Mouse (Mus musculus) C3H10T1/2 (cell line): ENCODE results near the gene Irf2bp1. TPM values are rescaled to one million over a fixed set of nuclear protein-coding genes. Genes with fewer than 3 reads are reported as not detected.

Experiments used
- polyA plus RNA-seq, 2 experiments: library from polyadenylated mRNA; unstranded; fragments of >200 nt; fragmentation: generic; extraction: Trizol; gene quantifications; one replicate each; pipeline ENCODE4 v1.2.1; 2012; ENCODE audit warnings: missing spikeins in 2 of 2

The Irf2bp1 gene
- 10 to 100 TPM; 40.5 to 48.4 TPM for polyA plus RNA-seq

DNA sequence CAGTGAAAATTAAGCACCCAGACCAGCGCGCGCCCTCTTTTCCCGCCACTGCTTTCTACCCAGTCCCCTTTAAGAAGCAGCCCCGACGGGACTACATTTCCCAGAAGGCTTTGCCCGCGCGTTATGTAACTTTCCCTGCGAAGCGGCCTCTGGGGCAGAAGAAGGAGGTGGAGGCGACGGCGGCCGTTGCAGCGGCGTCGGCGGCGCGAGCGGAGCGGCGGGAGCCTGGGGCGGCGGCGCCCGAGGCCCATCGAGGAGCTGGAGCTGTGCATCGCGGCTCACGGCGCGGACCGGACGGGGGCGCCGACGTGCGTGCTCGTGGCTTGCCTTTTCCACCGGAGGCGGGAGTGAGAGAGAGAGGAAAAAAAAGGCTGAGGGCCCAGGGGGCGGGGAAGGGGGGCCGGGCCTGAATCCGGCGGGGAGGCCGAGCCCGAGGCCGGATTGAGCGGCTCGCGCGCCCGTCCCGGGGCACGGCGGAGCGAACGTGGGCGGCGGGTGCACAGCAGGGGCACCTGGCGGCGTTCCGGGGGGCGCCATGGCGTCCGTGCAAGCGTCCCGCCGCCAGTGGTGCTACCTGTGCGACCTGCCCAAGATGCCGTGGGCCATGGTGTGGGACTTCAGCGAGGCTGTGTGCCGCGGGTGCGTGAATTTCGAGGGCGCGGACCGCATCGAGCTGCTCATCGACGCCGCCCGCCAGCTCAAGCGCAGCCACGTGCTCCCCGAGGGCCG, at the start of gene Irf2bp1:
Gene Irf2bp1 (plus strand): TSS at position 143 of the 729 bp plus-strand sequence.

GRCm38 (mm10) chr7:18987100-18987499, 16.7 kb upstream of the Irf2bp1 start, which contains the start of gene Nanos2:
Nanos2 (plus strand) TSS chr7:18987400.

DNA sequence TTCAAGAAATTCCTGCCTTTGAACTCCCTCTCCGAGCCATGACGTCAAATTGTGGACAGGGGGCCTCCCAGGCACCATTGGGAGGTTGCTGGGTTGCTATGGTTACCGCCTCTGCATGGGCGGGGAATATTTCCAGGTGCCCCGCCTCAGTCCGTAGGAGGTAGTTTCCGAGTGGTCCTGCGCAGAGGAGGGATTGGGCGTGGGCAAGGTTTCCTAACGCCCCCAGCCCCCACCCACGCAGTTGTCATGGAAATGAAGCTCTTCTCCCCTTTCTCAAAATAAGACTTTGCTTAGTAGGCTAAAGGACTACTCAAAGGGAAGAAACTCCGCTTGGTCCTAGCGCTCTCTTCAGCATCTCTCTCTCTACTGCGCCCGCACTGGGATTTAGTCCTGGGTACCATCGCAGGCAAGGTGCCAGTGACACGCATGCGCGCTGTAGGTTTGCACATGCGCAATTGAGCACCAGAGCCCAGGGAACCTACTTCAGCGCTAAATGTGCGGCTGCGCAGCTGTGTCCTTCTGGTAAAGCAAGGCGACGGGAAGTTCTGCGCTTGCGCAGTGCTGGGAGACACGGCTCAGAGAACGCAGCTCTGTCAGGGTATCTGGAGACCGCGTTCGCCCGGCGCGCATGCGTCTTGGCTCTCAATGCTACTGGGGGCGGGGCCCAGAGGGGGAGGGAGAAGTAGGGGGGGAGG, 13.1 kb upstream of the Irf2bp1 start, which contains the start of gene Mypop:
Gene Mypop (plus strand): TSS at position 645 of the 695 bp plus-strand sequence.

DNA sequence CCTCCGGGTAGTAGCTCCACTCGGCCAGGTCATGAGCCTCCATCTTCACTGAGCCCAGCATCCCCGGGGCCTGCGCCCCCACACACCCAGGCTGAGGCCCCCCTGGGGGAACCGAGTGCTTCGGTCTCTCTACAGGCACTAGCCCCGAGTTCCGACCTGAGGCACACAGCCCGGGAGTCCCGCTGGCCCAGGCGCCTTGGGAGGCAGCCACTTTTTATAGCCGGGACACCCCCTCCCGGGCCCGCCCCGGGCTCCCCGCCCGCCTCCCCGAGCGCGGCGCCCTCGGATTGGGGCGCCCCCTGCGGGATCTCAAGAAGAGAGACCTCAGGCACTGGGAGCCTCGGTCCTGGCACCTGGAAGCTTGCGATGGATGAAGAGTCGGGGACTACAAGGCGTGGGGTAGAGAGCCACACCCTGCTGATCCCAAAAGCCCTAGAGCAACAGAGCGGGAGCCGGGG, 19.5 kb downstream of the Irf2bp1 start, which contains the start of gene Foxa3:
Gene Foxa3 (minus strand): TSS at position 182 of the 458 bp plus-strand sequence.

DNA sequence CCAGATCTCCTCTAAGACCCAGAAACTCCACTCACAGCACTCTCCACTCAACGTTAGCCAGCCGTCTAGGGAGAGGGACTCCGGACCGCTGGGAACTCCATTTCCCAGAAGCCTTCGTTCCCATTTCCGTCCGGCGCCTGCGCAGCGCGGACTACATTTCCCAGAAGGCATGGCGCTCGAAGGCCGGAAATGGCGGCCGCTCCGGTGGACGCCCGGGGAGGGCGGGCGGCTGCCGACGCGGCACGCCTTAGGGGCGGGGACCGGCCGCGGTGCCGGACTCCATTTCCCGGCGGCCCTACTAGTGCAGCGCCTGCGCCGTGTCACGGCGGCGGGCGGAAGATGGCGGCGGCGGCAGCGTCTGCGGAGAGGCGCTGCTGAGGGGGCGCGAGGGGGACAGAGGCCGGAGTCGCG, 20.3 kb downstream of the Irf2bp1 start, which contains the start of gene Sympk:
Gene Sympk (plus strand): TSS at position 282 of the 411 bp plus-strand sequence.

DNA sequence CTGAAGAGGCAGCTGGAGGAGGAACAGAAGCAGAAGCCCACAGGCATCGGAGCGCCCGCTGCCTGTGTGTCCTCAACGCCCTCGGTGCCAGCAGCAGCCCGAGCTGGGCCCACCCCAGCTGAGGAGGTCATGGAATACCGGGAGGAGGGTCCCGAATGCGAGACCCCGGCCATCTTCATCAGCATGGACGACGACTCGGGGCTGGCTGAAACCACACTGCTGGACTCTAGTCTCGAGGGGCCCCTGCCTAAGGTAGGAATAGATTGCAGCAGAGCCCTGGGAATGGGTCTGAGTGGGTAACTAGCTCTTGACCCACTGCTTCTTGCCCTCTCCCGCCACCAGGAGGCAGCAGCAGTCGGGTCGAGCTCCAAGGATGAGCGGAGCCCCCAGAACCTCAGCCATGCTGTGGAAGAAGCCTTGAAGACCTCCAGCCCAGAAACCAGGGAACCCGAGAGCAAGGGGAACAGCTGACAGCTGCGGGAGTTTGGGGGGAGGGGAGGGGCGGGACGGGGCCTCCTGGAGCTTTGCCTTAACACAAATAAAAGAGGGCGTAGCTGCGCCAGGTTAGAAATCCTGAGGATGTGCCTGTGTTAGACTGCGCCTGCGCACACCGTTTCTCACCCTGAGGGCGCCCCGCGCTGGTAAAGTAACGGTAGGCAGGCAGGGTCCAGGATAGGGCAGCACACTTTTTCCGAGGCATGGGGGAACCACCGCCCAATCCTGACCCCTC, 50.4 kb downstream of the Irf2bp1 start, which contains the start of gene Rsph6a:
Gene Rsph6a (plus strand): TSS at position 644 of the 730 bp plus-strand sequence.

Other genes with a start within 250 kb of the Irf2bp1 start
- gene Psg19, start 205.5 kb upstream of the Irf2bp1 start, polyA plus RNA-seq: not detected
- not detected for gene Psg17, start 182.4 kb upstream of the Irf2bp1 start, polyA plus RNA-seq
- gene Mill2, start 164.1 kb upstream of the Irf2bp1 start, polyA plus RNA-seq: 1 to 10 TPM in 1 of 2 experiments, under 1 TPM in 1; 0.04 to 2.0 TPM
- gene Pglyrp1, start 132.7 kb upstream of the Irf2bp1 start, polyA plus RNA-seq: under 1 TPM; 0.11 to 0.40 TPM
- gene Ccdc61, start 93.6 kb upstream of the Irf2bp1 start, polyA plus RNA-seq: 10 to 100 TPM; 10.0 to 22.1 TPM
- gene Nova2, start 78.2 kb upstream of the Irf2bp1 start, polyA plus RNA-seq: under 1 TPM; 0.04 to 0.15 TPM
- gene Nanos2, start 16.6 kb upstream of the Irf2bp1 start, polyA plus RNA-seq: not detected
- gene Mypop, start 12.8 kb upstream of the Irf2bp1 start, polyA plus RNA-seq: 10 to 100 TPM; 12.3 to 25.1 TPM
- gene Foxa3, start 19.5 kb downstream of the Irf2bp1 start, polyA plus RNA-seq: under 1 TPM; 0.04 to 0.06 TPM
- 100 to 1,000 TPM in 1 of 2 experiments, 10 to 100 TPM in 1; 85.0 to 109 TPM for gene Sympk, start 20.3 kb downstream of the Irf2bp1 start, polyA plus RNA-seq
- gene Rsph6a, start 50.6 kb downstream of the Irf2bp1 start, polyA plus RNA-seq: under 1 TPM; 0.08 to 0.26 TPM
- gene Dmwd, start 72.2 kb downstream of the Irf2bp1 start, polyA plus RNA-seq: 10 to 100 TPM; 39.5 to 50.7 TPM
- gene Dmpk, start 79.8 kb downstream of the Irf2bp1 start, polyA plus RNA-seq: 10 to 100 TPM; 23.1 to 40.3 TPM
- 10 to 100 TPM in 1 of 2 experiments, 1 to 10 TPM in 1; 3.1 to 18.0 TPM for gene Six5, start 90.5 kb downstream of the Irf2bp1 start, polyA plus RNA-seq
- not detected for gene Gm4969, start 114.3 kb downstream of the Irf2bp1 start, polyA plus RNA-seq
- 1 to 10 TPM; 3.9 to 9.2 TPM for gene Fbxo46, start 115.8 kb downstream of the Irf2bp1 start, polyA plus RNA-seq
- 1 to 10 TPM; 4.7 to 6.0 TPM for gene Qpctl, start 145.2 kb downstream of the Irf2bp1 start, polyA plus RNA-seq
- gene Snrpd2, start 145.7 kb downstream of the Irf2bp1 start, polyA plus RNA-seq: 100 to 1,000 TPM; 214 to 583 TPM
- under 1 TPM; 0.02 to 0.15 TPM for gene Gipr, start 162.1 kb downstream of the Irf2bp1 start, polyA plus RNA-seq
- under 1 TPM in 1 of 2 experiments, not detected in 1; 0.02 TPM for gene Eml2, start 172.4 kb downstream of the Irf2bp1 start, polyA plus RNA-seq
- gene Gpr4, start 208.5 kb downstream of the Irf2bp1 start, polyA plus RNA-seq: under 1 TPM; 0.05 to 0.14 TPM
- gene Opa3, start 224.3 kb downstream of the Irf2bp1 start, polyA plus RNA-seq: 10 to 100 TPM; 22.3 to 24.0 TPM